Mouse (Mus musculus) liver, embryonic 14.5 days (tissue): Measurements from ENCODE around the gene Dnmt3c. TPM values are rescaled to one million over a fixed set of nuclear protein-coding genes. Genes with fewer than 3 reads are reported as not detected.
"Not testable (repeated sequence)": the region's sequence is repeated elsewhere in the genome, so short reads cannot be mapped to it uniquely, and the experiment has no call there.

Source experiments
- ATAC-seq: fragments of 200-750 bp; cut with Nextera tagmentation; 2 replicates; pipeline ENCODE4 v1.8.0; 2017; ENCODE audit warnings: moderate number of reproducible peaks, mild to moderate bottlenecking, moderate library complexity; ENCODE audit not compliant: insufficient read depth
- DNase-seq, 3 experiments: peaks; one replicate each; pipeline ENCODE4 v3.0.0-alpha.2; 2012 to 2013; ENCODE audit warnings: low read depth in 3 of 3, low spot score in 3 of 3
- H3K27ac ChIP-seq: fragments of 300-500 bp; sonication (generic); 2 replicates; pipeline ENCODE4 v1.5.1; 2014; ENCODE audit warnings: moderate library complexity, mild to moderate bottlenecking, control low read depth, inconsistent platforms
- H3K27me3 ChIP-seq: fragments of 300-500 bp; sonication (generic); 2 replicates; pipeline ENCODE4 v1.6.1; 2014; ENCODE audit warnings: mild to moderate bottlenecking, low read length, moderate library complexity; ENCODE audit not compliant: control insufficient read depth, insufficient read depth
- H3K36me3 ChIP-seq: fragments of 300-500 bp; sonication (generic); replicated peaks from 2 replicates; pipeline ENCODE4 v1.6.1; 2014; ENCODE audit warnings: low read depth; ENCODE audit not compliant: control insufficient read depth, insufficient read depth
- H3K4me1 ChIP-seq, 2 experiments: fragments of 200-500 bp in 1 of 2; fragments of 300-500 bp in 1 of 2; sonication (generic) in 1 of 2; replicated peaks; 2 replicates each; pipeline ENCODE4 v1.6.1; 2012 to 2014; ENCODE audit warnings: antibody characterized with exemption in 1 of 2, inconsistent platforms in 1 of 2, low read length in 1 of 2; ENCODE audit not compliant: control insufficient read depth in 2 of 2, insufficient read depth in 2 of 2
- H3K4me2 ChIP-seq: fragments of 300-500 bp; sonication (generic); 2 replicates; pipeline ENCODE4 v1.6.1; 2014; ENCODE audit warnings: low read depth, mild to moderate bottlenecking, control low read depth, moderate library complexity
- H3K4me3 ChIP-seq, 2 experiments: fragments of 200-500 bp in 1 of 2; fragments of 300-500 bp in 1 of 2; sonication (generic) in 1 of 2; 2 replicates each; pipeline ENCODE4 v1.5.1; 2012 to 2014; ENCODE audit warnings: low read depth in 2 of 2, low read length in 2 of 2, mild to moderate bottlenecking in 2 of 2, control low read depth in 1 of 2, inconsistent platforms in 1 of 2, moderate library complexity in 1 of 2; ENCODE audit not compliant: insufficient read depth in 1 of 2
- H3K9ac ChIP-seq: fragments of 300-500 bp; sonication (generic); replicated peaks from 2 replicates; pipeline ENCODE4 v1.6.1; 2014; ENCODE audit warnings: mild to moderate bottlenecking, control low read depth, moderate library complexity
- H3K9me3 ChIP-seq: fragments of 300-500 bp; sonication (generic); 2 replicates; pipeline ENCODE4 v1.6.1; 2016; ENCODE audit warnings: low read length, mixed read lengths; ENCODE audit not compliant: control insufficient read depth
- CTCF ChIP-seq: IDR thresholded peaks from 2 replicates; pipeline ENCODE4 v1.5.1; 2016; ENCODE audit warnings: antibody characterized with exemption, low read depth, control low read depth
- EP300 ChIP-seq: IDR thresholded peaks from 2 replicates; pipeline ENCODE4 v1.6.1; 2016; ENCODE audit warnings: antibody characterized with exemption, low read depth
- WGBS: fragments of 180-500 bp; shearing (Covaris S2); extraction: QIAGEN DNeasy Blood & Tissue Kit; methylation state at CpG from one replicate; pipeline ENCODE4 v1.1.7; 2014; ENCODE audit not compliant: insufficient replicate concordance; 5-methylcytosine and 5-hydroxymethylcytosine counted together
- polyA plus RNA-seq, 2 experiments: library from polyadenylated mRNA; depleted of rRNA in 1 of 2; stranded (reverse) in 1 of 2; unstranded in 1 of 2; fragments of >200 nt; fragmentation: Nextera tagmentation in 1 of 2; extraction: Ambion mirVana in 1 of 2; gene quantifications; 2 replicates each; pipeline versions ENCODE4 v1.2.1 to v1.2.3; 2012 to 2014

The Dnmt3c gene
- polyA plus RNA-seq, 2 experiments = 0.41 to 0.50 TPM

DNA sequence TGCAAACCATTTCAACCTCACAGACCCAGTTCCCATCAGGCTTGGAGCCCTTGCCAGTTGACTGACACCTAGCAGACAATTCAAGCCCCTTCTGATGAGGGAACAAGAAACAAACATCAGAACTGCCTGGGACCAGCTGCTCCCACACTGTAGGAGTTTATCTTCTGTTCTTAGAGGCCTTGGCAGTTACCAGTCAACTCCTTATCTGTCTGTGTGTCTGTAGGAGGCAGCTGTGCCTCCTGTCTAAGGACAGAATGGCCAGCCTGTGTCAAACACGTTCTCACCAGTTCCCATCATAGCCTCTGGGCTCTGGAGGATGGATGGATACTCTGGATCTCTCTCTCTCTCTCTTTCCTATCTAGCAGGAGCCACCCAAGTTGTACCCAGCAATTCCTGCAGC, 21.1 kb upstream of the Dnmt3c start:
- TF ChIP-seq EP300 = peak; percentile 35; the same call in 1 of the 2 replicates
- H3K27me3 ChIP-seq, H3K36me3 ChIP-seq, H3K27ac ChIP-seq, H3K4me2 ChIP-seq, H3K4me3 ChIP-seq, H3K9ac ChIP-seq, H3K9me3 ChIP-seq, DNase-seq: not testable (repeated sequence)
- 0 out of 4 replicates have a peak, but pooled peaks cover 0 to 11% of the 10 kb centered on the region in 2 experiments for H3K4me1 ChIP-seq
- peak; percentile 83 for ATAC-seq
- WGBS = 11% methylated on average over 1 of the region's 1 CpGs

- no peak for ATAC-seq
- no peaks in the 10 kb centered on the region for H3K36me3 ChIP-seq
- WGBS = 36% methylated on average over 6 of the region's 6 CpGs
Observed at GRCm38 (mm10) chr2:153676944-153677343, 19.5 kb upstream of the Dnmt3c start.

GRCm38 (mm10) chr2:153677550-153677949, 18.9 kb upstream of the Dnmt3c start:
- ATAC-seq (no peak), DNase-seq (no peak)
- Histone ChIP-seq H3K27ac (no peak overlapping the region), H3K4me1 (0 out of 4 replicates have a peak, but pooled peaks cover 0 to 11% of the 10 kb centered on the region in 2 experiments), H3K36me3 (no peaks in the 10 kb centered on the region), H3K4me2 (no peak overlapping the region), H3K4me3 (no peak overlapping the region), H3K9ac (no peak overlapping the region), H3K27me3 (no peaks in the 10 kb centered on the region), H3K9me3 (no peaks in the 10 kb centered on the region)
- 61% methylated on average over 7 of the region's 7 CpGs for WGBS
- TF ChIP-seq EP300 (no peak), CTCF (no peak)

More at GRCm38 (mm10) chr2:153676944-153677343, 19.5 kb upstream of the Dnmt3c start:
- Histone ChIP-seq H3K4me3 (no peak overlapping the region), H3K27ac (no peak overlapping the region), H3K27me3 (no peaks in the 10 kb centered on the region), H3K4me2 (no peak overlapping the region), H3K9me3 (no peaks in the 10 kb centered on the region), H3K9ac (no peak overlapping the region), H3K4me1 (0 out of 4 replicates have a peak, but pooled peaks cover 0 to 11% of the 10 kb centered on the region in 2 experiments)
- TF ChIP-seq EP300 = no peak
- TF ChIP-seq CTCF = no peak
- DNase-seq = no peak

- Histone ChIP-seq H3K4me2 (no peak overlapping the region), H3K9ac (no peak overlapping the region), H3K36me3 (no peaks in the 10 kb centered on the region), H3K27ac (no peak overlapping the region), H3K9me3 (no peaks in the 10 kb centered on the region), H3K4me1 (0 out of 4 replicates have a peak, but pooled peaks cover 0 to 11% of the 10 kb centered on the region in 2 experiments), H3K4me3 (no peak overlapping the region), H3K27me3 (no peaks in the 10 kb centered on the region)
- no peak for ATAC-seq
- no peak for DNase-seq
- TF ChIP-seq EP300 = no peak
- TF ChIP-seq CTCF = no peak
- 70% methylated on average over 1 of the region's 1 CpGs for WGBS
Observed at GRCm38 (mm10) chr2:153679959-153680358, 16.5 kb upstream of the Dnmt3c start.

DNA sequence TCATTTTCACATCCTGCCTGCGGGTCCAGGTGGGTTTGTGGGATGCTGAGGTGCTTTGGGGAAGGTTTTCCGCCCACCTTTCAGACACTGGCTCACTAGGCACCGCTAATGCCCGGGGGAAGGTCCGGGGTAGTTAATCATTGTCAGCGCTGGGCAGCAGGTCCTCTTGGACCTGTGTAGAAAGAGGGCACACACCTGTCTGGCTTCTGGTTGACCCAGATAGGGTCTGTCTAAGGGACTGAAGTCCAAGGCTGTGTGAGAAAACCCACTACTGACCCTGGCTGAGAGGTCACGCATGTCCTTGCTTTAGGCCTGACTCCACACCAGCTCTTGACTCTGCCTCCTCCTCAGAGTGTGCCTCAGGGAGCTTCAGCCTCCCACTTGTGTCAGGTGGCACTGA, 3.0 kb upstream of the Dnmt3c start:
- not testable (repeated sequence) for H3K9ac ChIP-seq, DNase-seq, H3K4me2 ChIP-seq, H3K9me3 ChIP-seq, H3K36me3 ChIP-seq, H3K27me3 ChIP-seq, ATAC-seq, H3K27ac ChIP-seq, H3K4me3 ChIP-seq, H3K4me1 ChIP-seq
- WGBS = 56% methylated on average over 5 of the region's 7 CpGs
